Mouse (Mus musculus) testis, adult 2 months (tissue): ENCODE measurements at regions not wholly inside any gene's neighbourhood (a gene's known extent, or its start where the extent isn't known, plus 50 kb on each side); places are given as distances from the start of the nearest gene placed in this dataset.

Experiments used
- H3K27ac ChIP-seq: fragments of 200-500 bp; 2 replicates; pipeline ENCODE4 v1.5.1; 2012; ENCODE audit warnings: low read depth, low read length; ENCODE audit not compliant: control insufficient read depth, insufficient read depth
- H3K27me3 ChIP-seq: fragments of 200-500 bp; 2 replicates; pipeline ENCODE4 v1.6.1; 2012; ENCODE audit warnings: mild to moderate bottlenecking, low read length, moderate library complexity; ENCODE audit not compliant: control insufficient read depth, insufficient read depth
- H3K36me3 ChIP-seq: fragments of 200-500 bp; 2 replicates; pipeline ENCODE4 v1.6.1; 2012; ENCODE audit warnings: mild to moderate bottlenecking, low read length; ENCODE audit not compliant: control insufficient read depth, insufficient read depth
- H3K4me1 ChIP-seq: fragments of 200-500 bp; 2 replicates; pipeline ENCODE4 v1.6.1; 2012; ENCODE audit warnings: low read length; ENCODE audit not compliant: control insufficient read depth, insufficient read depth
- H3K4me3 ChIP-seq: fragments of 200-500 bp; 2 replicates; pipeline ENCODE4 v1.5.1; 2012; ENCODE audit warnings: low read depth, mild to moderate bottlenecking, low read length, moderate library complexity, mixed read lengths; ENCODE audit not compliant: control insufficient read depth
- CTCF ChIP-seq: fragments of 200-500 bp; IDR thresholded peaks from 2 replicates; pipeline ENCODE4 v1.5.1; 2012; ENCODE audit warnings: low read depth, mild to moderate bottlenecking, inconsistent platforms, low read length, moderate library complexity; ENCODE audit not compliant: control insufficient read depth, insufficient read depth, insufficient replicate concordance
- POLR2A ChIP-seq: fragments of 200-500 bp; IDR thresholded peaks from 2 replicates; pipeline ENCODE4 v1.6.1; 2012; ENCODE audit warnings: low read depth, mild to moderate bottlenecking, inconsistent platforms, low read length, moderate library complexity; ENCODE audit not compliant: control insufficient read depth

- H3K27ac ChIP-seq: no peak overlapping the region
- H3K4me3 ChIP-seq: no peak overlapping the region
- no peaks in the 10 kb centered on the region for H3K27me3 ChIP-seq
- TF ChIP-seq CTCF (peak; percentile 45; the same call in 1 of the 2 replicates), POLR2A (no peak)
- no peaks in the 10 kb centered on the region; the same call in 1 of the 2 replicates for H3K4me1 ChIP-seq
- no peaks in the 10 kb centered on the region for H3K36me3 ChIP-seq
Observed at GRCm38 (mm10) chr10:62055408-62055807, 76.5 kb upstream of the Col13a1 start.

GRCm38 (mm10) chr10:62049782-62050192 lies 70.9 kb upstream of the Col13a1 start:
- Histone ChIP-seq H3K4me1 (no peaks in the 10 kb centered on the region), H3K36me3 (no peaks in the 10 kb centered on the region), H3K27ac (no peak overlapping the region), H3K4me3 (no peak overlapping the region), H3K27me3 (no peaks in the 10 kb centered on the region)
- TF ChIP-seq CTCF (no peak), POLR2A (no peak)

- Histone ChIP-seq H3K4me3 (no peak overlapping the region), H3K36me3 (no peaks in the 10 kb centered on the region), H3K4me1 (no peaks in the 10 kb centered on the region), H3K27ac (no peak overlapping the region), H3K27me3 (no peaks in the 10 kb centered on the region)
- TF ChIP-seq POLR2A (no peak), CTCF (no peak)
Observed at GRCm38 (mm10) chr10:62044408-62044807, 65.5 kb upstream of the Col13a1 start.

- Histone ChIP-seq H3K27me3 (no peaks in the 10 kb centered on the region), H3K36me3 (no peaks in the 10 kb centered on the region), H3K4me3 (no peak overlapping the region), H3K27ac (no peak overlapping the region), H3K4me1 (no peaks in the 10 kb centered on the region)
- TF ChIP-seq CTCF: no peak
Observed at GRCm38 (mm10) chr10:62039915-62040314, 61.0 kb upstream of the Col13a1 start.

GRCm38 (mm10) chr10:62038656-62039055 lies 59.7 kb upstream of the Col13a1 start:
- Histone ChIP-seq H3K4me3 (no peak overlapping the region), H3K27me3 (no peaks in the 10 kb centered on the region), H3K27ac (peak overlapping the region; percentile 41), H3K4me1 (no peaks in the 10 kb centered on the region; the same call in 1 of the 2 replicates), H3K36me3 (no peaks in the 10 kb centered on the region)
- no peak for TF ChIP-seq CTCF
- no peak for TF ChIP-seq POLR2A

GRCm38 (mm10) chr10:62037402-62038199 lies 58.7 kb upstream of the Col13a1 start:
- Histone ChIP-seq H3K27me3 (no peaks in the 10 kb centered on the region), H3K36me3 (no peaks in the 10 kb centered on the region), H3K27ac (peak overlapping the region; percentile 46; the same call in 1 of the 2 replicates), H3K4me3 (no peak overlapping the region), H3K4me1 (no peaks in the 10 kb centered on the region; the same call in 1 of the 2 replicates)
- TF ChIP-seq CTCF (no peak), POLR2A (no peak)

- TF ChIP-seq POLR2A: no peak
- no peak for TF ChIP-seq CTCF
- no peaks in the 10 kb centered on the region for H3K36me3 ChIP-seq
- H3K4me3 ChIP-seq: no peak overlapping the region
- no peaks in the 10 kb centered on the region; the same call in 1 of the 2 replicates for H3K4me1 ChIP-seq
- no peak overlapping the region for H3K27ac ChIP-seq
- H3K27me3 ChIP-seq: no peaks in the 10 kb centered on the region
Observed at GRCm38 (mm10) chr10:62036815-62037214, 57.9 kb upstream of the Col13a1 start.
